Mouse (Mus musculus): ENCODE data around the gene Ctbp2. TPM values are rescaled to one million over a fixed set of nuclear protein-coding genes. Genes with fewer than 3 reads are reported as not detected.
A peak's percentile ranks its signal among the peaks of the same experiment; 100 is the strongest.

Ctbp2 gene
- polyA plus RNA-seq (2015; fragmentation: Nextera tagmentation; extraction: Ambion mirVana), result 75.4 and 78.4 TPM in 2 replicates

DNA sequence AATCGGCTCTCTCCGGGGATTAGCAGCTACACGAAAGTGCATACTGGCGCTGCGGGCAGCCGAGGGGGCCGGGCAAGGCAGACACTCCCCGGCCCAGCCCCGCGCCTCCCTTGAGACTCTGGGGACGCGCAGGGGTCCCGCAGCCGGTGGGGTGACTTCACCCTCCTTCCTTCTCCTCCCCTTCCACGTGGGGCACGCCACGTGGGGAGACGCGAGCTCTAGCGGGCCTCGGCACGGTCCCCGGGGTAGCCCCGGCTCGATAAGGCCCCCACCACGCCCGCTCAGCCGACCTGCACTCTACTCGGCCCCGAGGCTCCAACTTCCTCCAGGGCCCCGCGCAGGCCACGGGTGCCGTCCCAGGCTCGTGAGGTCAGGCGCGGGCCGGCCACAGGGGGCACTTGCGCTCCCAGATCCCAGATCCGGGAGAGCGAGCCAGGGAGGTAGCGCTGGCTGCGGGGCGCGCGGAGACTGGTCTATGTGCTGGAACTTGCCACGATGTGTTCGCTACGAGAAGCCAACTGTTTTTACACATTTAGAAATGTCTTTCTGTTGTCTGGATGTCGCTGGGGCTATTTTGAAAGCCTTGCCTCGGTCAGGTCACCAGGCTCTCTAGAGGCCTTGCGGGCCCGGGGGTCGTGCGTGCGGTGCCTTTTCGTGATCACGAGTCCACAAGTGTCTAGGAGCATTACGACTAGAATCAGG, at the start of gene Ctbp2:
Ctbp2 (minus strand) TSS at position 356 of the 702 bp plus-strand sequence.
- ATAC-seq (ENCODE audit: low read depth), result peak; percentile 86

DNA sequence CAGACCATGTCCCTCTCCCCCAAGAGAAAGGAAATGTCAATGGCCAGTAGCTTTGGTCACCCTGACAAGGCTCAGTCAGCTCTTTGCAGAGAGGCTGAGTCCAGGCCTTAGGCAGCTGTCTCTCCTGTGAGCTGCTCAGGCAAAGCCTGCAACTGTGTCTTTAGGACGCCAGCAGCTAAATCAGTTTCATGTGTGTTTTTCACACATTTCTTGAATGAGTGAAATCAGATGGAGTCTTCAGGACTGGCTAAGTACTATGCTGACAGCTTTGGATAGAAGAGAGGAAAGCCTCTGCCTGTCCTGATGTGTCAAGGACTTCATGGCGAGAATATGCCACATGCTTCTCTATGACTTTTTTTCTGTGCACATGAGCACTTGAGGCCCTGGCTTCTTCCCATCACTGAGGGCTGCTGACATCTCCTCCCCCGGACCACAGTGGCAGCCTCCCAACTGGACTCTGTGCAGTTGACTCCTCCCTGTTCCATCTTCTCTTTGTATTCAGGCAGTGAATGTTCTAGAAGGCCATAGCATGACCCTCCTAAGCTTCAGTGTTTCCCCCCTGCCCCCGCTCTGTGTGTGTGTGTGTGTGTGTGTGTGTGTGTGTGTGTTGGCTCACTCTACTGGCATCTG, 47.4 kb upstream of the Ctbp2 start:
- H3K9ac ChIP-seq (ENCODE audit: low read length), result no peak overlapping the region
- 73% methylated on average over 4 of the region's 4 CpGs for WGBS
- ATAC-seq (ENCODE audit: low read depth), result no peak
- H3K4me3 ChIP-seq (ENCODE audit: low read length), result no peak overlapping the region
- no peaks in the 10 kb centered on the region for H3K9me3 ChIP-seq (ENCODE audit: control insufficient read depth, low read length)
- H3K36me3 ChIP-seq (ENCODE audit: control insufficient read depth, insufficient read depth, low read length), result no peaks in the 10 kb centered on the region
- H3K4me2 ChIP-seq (ENCODE audit: low read depth, low read length), result no peak overlapping the region
- no peaks in the 10 kb centered on the region for H3K27me3 ChIP-seq (ENCODE audit: control insufficient read depth, insufficient read depth, low read depth, low read length)
- peaks cover 3% of the 10 kb centered on the region; the same call in 1 of the 2 replicates for H3K4me1 ChIP-seq (replicated peaks; ENCODE audit: control insufficient read depth, insufficient read depth, low read length)
- H3K27ac ChIP-seq (ENCODE audit: low read length), result no peak overlapping the region

More for the DNA sequence above, at the start of gene Ctbp2:
- peak within 1 kb of the TSS; percentile 77 for H3K4me3 ChIP-seq (ENCODE audit: low read length)
- peak within 1 kb of the TSS; percentile 93 for H3K9ac ChIP-seq (ENCODE audit: low read length)
- H3K4me1 ChIP-seq (replicated peaks; ENCODE audit: control insufficient read depth, insufficient read depth, low read length), result peaks cover 21% of the 10 kb centered on the region
- peak within 1 kb of the TSS; percentile 97 for H3K4me2 ChIP-seq (ENCODE audit: low read depth, low read length)
- WGBS, result under 1% methylated on average over 59 of the region's 59 CpGs
- peak within 1 kb of the TSS; percentile 98 for H3K27ac ChIP-seq (ENCODE audit: low read length)
- H3K27me3 ChIP-seq (ENCODE audit: control insufficient read depth, insufficient read depth, low read depth, low read length), result no peaks in the 10 kb centered on the region
- H3K9me3 ChIP-seq (ENCODE audit: control insufficient read depth, low read length), result no peaks in the 10 kb centered on the region
- no peaks in the 10 kb centered on the region for H3K36me3 ChIP-seq (ENCODE audit: control insufficient read depth, insufficient read depth, low read length)

DNA sequence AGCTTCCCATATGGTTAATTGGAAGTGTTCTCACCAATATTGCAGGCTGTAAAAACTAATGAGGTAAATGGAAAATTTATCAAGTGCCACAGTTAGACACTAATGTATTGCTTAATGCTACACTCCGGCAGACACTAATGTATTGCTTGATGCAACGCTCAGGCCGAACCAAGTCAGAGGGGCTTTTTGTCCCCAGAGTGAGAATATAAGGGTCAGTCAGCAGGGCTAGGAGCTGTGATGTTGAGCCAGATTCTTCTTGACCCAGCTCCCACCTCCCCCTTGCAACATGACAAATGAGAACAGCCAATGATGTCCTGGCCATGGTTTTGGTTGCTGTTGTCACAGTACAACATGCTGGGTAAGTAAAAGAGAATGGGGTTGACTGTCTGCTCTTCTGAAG, 44.8 kb upstream of the Ctbp2 start:
- Histone ChIP-seq H3K9me3 (ENCODE audit: control insufficient read depth, low read length) (no peaks in the 10 kb centered on the region), H3K36me3 (ENCODE audit: control insufficient read depth, insufficient read depth, low read length) (no peaks in the 10 kb centered on the region), H3K27ac (ENCODE audit: low read length) (no peak overlapping the region), H3K4me3 (ENCODE audit: low read length) (no peak overlapping the region), H3K9ac (ENCODE audit: low read length) (no peak overlapping the region), H3K4me2 (ENCODE audit: low read depth, low read length) (no peak overlapping the region), H3K27me3 (ENCODE audit: control insufficient read depth, insufficient read depth, low read depth, low read length) (no peaks in the 10 kb centered on the region), H3K4me1 (replicated peaks; ENCODE audit: control insufficient read depth, insufficient read depth, low read length) (0 out of 2 replicates have a peak, but pooled peaks cover 3% of the 10 kb centered on the region)
- 73% methylated on average over 3 of the region's 3 CpGs for WGBS
- ATAC-seq (ENCODE audit: low read depth), result peak; percentile 51; the same call in 1 of the 2 replicates

DNA sequence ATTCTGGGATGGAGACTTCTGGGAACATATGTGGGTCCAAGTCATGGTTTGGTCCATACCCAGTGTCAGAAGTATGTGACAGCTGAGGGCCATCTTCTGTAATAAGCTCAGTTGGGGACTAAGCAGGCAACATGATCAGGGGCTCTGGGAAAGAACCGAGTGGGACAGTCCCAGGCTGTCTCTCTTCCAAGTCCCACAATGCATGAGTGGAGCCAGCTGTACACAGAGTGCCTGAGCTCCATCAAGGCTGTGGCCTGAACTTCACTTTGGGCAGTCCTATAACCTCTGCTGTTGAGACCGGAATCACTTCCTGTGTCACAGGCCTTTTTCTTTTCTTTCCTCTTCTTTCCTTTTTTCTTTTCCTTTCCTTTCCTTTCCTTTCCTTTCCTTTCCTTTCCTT, 43.7 kb upstream of the Ctbp2 start:
- WGBS, result 72% methylated on average over 2 of the region's 2 CpGs
- Histone ChIP-seq H3K9me3 (ENCODE audit: control insufficient read depth, low read length) (no peaks in the 10 kb centered on the region), H3K4me1 (replicated peaks; ENCODE audit: control insufficient read depth, insufficient read depth, low read length) (peaks cover 6% of the 10 kb centered on the region)

DNA sequence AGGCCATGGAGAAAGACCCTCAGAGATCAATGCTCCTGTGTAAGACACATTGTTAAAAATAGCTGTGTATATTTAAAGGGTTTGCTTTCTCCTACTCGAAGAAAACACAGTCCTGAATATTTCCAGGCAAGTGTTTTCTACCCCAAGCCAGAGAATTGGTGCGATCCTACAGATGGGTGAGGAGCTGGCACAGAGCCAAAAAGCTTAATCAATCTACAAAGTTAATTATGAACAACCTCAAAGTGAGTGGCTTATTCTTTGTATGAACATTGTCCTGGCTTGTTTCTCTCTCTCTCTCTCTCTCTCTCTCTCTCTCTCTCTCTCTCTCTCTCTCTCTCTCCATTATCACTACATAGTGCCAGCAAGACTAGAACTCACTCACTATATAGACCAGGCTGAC, 40.6 kb upstream of the Ctbp2 start:
- 33% methylated on average over 2 of the region's 2 CpGs for WGBS
- no peaks in the 10 kb centered on the region for H3K36me3 ChIP-seq (ENCODE audit: control insufficient read depth, insufficient read depth, low read length)
- no peak overlapping the region for H3K4me2 ChIP-seq (ENCODE audit: low read depth, low read length)
- no peak overlapping the region for H3K27ac ChIP-seq (ENCODE audit: low read length)
- peaks cover 21% of the 10 kb centered on the region for H3K4me1 ChIP-seq (replicated peaks; ENCODE audit: control insufficient read depth, insufficient read depth, low read length)
- H3K4me3 ChIP-seq (ENCODE audit: low read length), result no peak overlapping the region
- no peak overlapping the region for H3K9ac ChIP-seq (ENCODE audit: low read length)
- no peaks in the 10 kb centered on the region for H3K27me3 ChIP-seq (ENCODE audit: control insufficient read depth, insufficient read depth, low read depth, low read length)
- ATAC-seq (ENCODE audit: low read depth), result no peak
- H3K9me3 ChIP-seq (ENCODE audit: control insufficient read depth, low read length), result no peaks in the 10 kb centered on the region

More for the DNA sequence above, 43.7 kb upstream of the Ctbp2 start:
- no peak overlapping the region for H3K27ac ChIP-seq (ENCODE audit: low read length)
- H3K4me3 ChIP-seq (ENCODE audit: low read length), result no peak overlapping the region
- H3K9ac ChIP-seq (ENCODE audit: low read length), result no peak overlapping the region
- no peaks in the 10 kb centered on the region for H3K36me3 ChIP-seq (ENCODE audit: control insufficient read depth, insufficient read depth, low read length)
- H3K4me2 ChIP-seq (ENCODE audit: low read depth, low read length), result no peak overlapping the region
- no peak for ATAC-seq (ENCODE audit: low read depth)
- H3K27me3 ChIP-seq (ENCODE audit: control insufficient read depth, insufficient read depth, low read depth, low read length), result no peaks in the 10 kb centered on the region

DNA sequence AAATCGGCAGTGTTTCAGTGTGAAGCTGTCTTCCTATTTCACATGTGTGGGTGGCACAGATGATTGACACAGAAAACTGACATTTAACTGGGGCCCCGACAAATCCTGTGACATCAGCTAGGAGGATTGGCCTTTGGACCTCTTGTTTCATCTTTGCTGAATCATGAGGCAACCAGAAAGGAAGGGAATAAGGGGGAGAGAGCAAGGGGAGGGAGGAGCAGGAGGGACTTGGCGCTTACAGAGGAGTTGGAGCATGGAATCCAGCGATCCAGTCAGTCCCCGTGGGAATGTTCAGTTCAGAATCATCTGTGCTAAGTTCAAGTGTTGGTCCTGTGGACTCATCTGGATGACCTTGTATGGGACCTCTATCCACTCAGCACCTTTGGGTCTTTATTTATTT, 38.9 kb upstream of the Ctbp2 start:
- 51% methylated on average over 5 of the region's 5 CpGs for WGBS
- no peak overlapping the region for H3K4me2 ChIP-seq (ENCODE audit: low read depth, low read length)
- peaks cover 21% of the 10 kb centered on the region for H3K4me1 ChIP-seq (replicated peaks; ENCODE audit: control insufficient read depth, insufficient read depth, low read length)
- H3K36me3 ChIP-seq (ENCODE audit: control insufficient read depth, insufficient read depth, low read length), result no peaks in the 10 kb centered on the region
- ATAC-seq (ENCODE audit: low read depth), result no peak
- H3K27ac ChIP-seq (ENCODE audit: low read length), result no peak overlapping the region
- no peaks in the 10 kb centered on the region for H3K27me3 ChIP-seq (ENCODE audit: control insufficient read depth, insufficient read depth, low read depth, low read length)
- H3K9me3 ChIP-seq (ENCODE audit: control insufficient read depth, low read length), result no peaks in the 10 kb centered on the region
- no peak overlapping the region for H3K4me3 ChIP-seq (ENCODE audit: low read length)
- no peak overlapping the region for H3K9ac ChIP-seq (ENCODE audit: low read length)

DNA sequence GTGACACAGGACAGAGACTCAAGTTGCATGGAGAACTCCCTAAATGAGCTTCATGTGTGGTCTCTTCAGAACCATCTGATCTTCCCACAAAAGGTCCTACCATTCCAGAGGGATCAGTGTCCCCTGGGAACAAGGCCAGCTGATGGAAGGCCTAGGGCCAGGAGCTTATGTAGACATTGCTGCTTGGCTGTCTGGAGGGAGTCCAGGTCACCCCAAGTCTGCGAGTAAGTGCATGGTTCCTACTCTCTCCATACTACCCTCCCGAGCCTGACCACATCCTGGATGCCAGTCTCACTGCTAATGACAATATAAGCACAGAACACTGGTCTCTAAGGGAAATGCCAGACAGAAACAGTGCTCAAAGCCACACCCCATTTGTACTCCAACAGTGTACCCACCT, 38.0 kb upstream of the Ctbp2 start:
- Histone ChIP-seq H3K27me3 (ENCODE audit: control insufficient read depth, insufficient read depth, low read depth, low read length) (no peaks in the 10 kb centered on the region), H3K4me3 (ENCODE audit: low read length) (no peak overlapping the region), H3K27ac (ENCODE audit: low read length) (peak overlapping the region; percentile 77), H3K9ac (ENCODE audit: low read length) (no peak overlapping the region), H3K9me3 (ENCODE audit: control insufficient read depth, low read length) (no peaks in the 10 kb centered on the region), H3K36me3 (ENCODE audit: control insufficient read depth, insufficient read depth, low read length) (no peaks in the 10 kb centered on the region), H3K4me2 (ENCODE audit: low read depth, low read length) (no peak overlapping the region), H3K4me1 (replicated peaks; ENCODE audit: control insufficient read depth, insufficient read depth, low read length) (peaks cover 21% of the 10 kb centered on the region)
- WGBS, result 30% methylated on average over 2 of the region's 2 CpGs
- peak; percentile 58 for ATAC-seq (ENCODE audit: low read depth)

DNA sequence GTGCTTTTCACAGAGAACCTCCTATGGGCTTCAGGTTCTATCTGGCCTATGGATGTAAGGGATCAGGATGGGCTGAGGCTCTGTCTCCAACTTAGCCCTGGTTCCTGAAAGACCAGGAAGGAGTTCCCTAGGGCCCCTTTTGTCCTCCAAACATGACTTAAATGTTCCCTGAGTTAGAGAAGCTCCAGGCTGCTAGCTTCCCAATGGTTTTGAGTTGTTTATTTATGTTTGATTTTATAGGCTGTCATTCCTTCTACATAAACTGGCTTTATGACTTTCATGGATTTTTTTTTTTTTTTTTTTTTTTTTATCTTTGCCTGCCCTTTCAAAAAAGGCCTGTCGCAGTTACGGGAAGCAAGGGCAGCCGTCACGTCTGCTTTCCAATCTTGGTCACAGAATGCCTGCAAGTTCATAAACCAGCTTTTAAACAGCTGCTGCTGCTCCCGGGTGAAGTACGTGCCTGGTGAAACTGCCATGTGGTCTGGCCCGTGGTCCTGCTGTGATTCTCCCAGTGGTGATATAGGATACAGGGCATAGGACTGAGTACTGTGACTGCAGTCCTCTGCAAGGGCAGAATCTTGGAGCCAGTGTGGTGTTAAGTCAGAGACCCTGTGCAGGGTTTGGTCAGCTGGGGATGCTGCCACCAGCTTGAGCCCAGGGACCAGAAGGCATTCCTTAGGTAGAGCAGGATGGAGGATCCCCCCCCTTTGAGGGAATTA, 37.4 kb upstream of the Ctbp2 start:
- WGBS, result 41% methylated on average over 7 of the region's 7 CpGs
- Histone ChIP-seq H3K36me3 (ENCODE audit: control insufficient read depth, insufficient read depth, low read length) (no peaks in the 10 kb centered on the region), H3K9ac (ENCODE audit: low read length) (no peak overlapping the region), H3K27me3 (ENCODE audit: control insufficient read depth, insufficient read depth, low read depth, low read length) (no peaks in the 10 kb centered on the region), H3K4me1 (replicated peaks; ENCODE audit: control insufficient read depth, insufficient read depth, low read length) (peaks cover 21% of the 10 kb centered on the region), H3K4me3 (ENCODE audit: low read length) (no peak overlapping the region), H3K4me2 (ENCODE audit: low read depth, low read length) (no peak overlapping the region), H3K27ac (ENCODE audit: low read length) (peak overlapping the region; percentile 77), H3K9me3 (ENCODE audit: control insufficient read depth, low read length) (no peaks in the 10 kb centered on the region)
- peak; percentile 84 for ATAC-seq (ENCODE audit: low read depth)

DNA sequence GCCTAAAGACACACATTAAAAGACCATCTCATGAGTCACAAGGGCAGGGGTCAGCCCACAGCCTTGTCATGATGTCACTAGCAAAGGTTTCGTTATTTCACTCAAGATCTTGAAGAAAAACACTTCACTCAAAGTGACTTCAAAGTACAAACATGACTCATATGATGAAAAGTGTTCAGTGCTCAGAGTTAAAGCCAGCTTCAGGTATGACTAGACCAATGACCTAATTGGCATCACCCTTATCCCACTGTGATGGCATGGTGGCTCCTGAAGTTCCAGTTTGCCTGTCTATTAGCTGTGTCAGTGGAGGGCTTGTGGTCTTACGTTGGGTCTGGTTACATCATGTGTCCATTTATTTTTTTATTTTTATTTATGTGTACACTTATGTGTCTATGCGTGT, 35.4 kb upstream of the Ctbp2 start:
- no peak for ATAC-seq (ENCODE audit: low read depth)
- H3K27ac ChIP-seq (ENCODE audit: low read length), result no peak overlapping the region
- no peak overlapping the region for H3K4me2 ChIP-seq (ENCODE audit: low read depth, low read length)
- no peak overlapping the region for H3K4me3 ChIP-seq (ENCODE audit: low read length)
- H3K9ac ChIP-seq (ENCODE audit: low read length), result no peak overlapping the region
- H3K9me3 ChIP-seq (ENCODE audit: control insufficient read depth, low read length), result no peaks in the 10 kb centered on the region
- WGBS, result 83% methylated on average over 3 of the region's 3 CpGs
- no peaks in the 10 kb centered on the region for H3K27me3 ChIP-seq (ENCODE audit: control insufficient read depth, insufficient read depth, low read depth, low read length)
- no peaks in the 10 kb centered on the region for H3K36me3 ChIP-seq (ENCODE audit: control insufficient read depth, insufficient read depth, low read length)
- H3K4me1 ChIP-seq (replicated peaks; ENCODE audit: control insufficient read depth, insufficient read depth, low read length), result peaks cover 18% of the 10 kb centered on the region

Data from lung, embryonic 16.5 days (tissue).